Comparison of ENCODE assay signal across 12 mouse cellular contexts in genomic region chr12:84847882-84848281, GRCm38 (mm10). TPM values are rescaled to one million over a fixed set of nuclear protein-coding genes. Genes with fewer than 3 reads are reported as not detected.
A peak's percentile ranks its signal among the peaks of the same experiment; 100 is the strongest.
DNase-seq lines count a peak whose midpoint lies in the region; ATAC-seq and TF ChIP-seq lines count a peak whose summit lies in the region.
"Had no signal": no experiment of that assay in that cellular context is flagged by ENCODE, and none has a peak within 500 bp of the region (broad histone marks: within the 10 kb centered on the region; RNA-seq: fewer than 3 reads in every experiment).

No protein-coding gene starts in this region.

- H3K4me2 ChIP-seq in hindbrain, postnatal 0 days (ENCODE audit: low read depth, low read length) = no peak overlapping the region
- no peak overlapping the region for H3K4me2 ChIP-seq in liver, embryonic 11.5 days
- H3K4me2 ChIP-seq: heart, embryonic 12.5 days; hindbrain, embryonic 13.5 days had no signal

- H3K79me3 ChIP-seq in C2C12 (ENCODE audit: low read depth) = peaks cover 5% of the 10 kb centered on the region

- peaks cover 30% of the 10 kb centered on the region for H3K4me1 ChIP-seq in hindbrain, embryonic 10.5 days (replicated peaks)
- H3K4me1 ChIP-seq in hindbrain, postnatal 0 days (ENCODE audit: insufficient read depth, low read length) = no peaks in the 10 kb centered on the region
- peaks cover 18% of the 10 kb centered on the region for H3K4me1 ChIP-seq in liver, embryonic 11.5 days (replicated peaks; ENCODE audit: control insufficient read depth, insufficient read depth, low read length)

- no peak for TF ChIP-seq CTCF in hindbrain, postnatal 0 days (IDR thresholded peaks at IDR 0.05; ENCODE audit: low read depth)
- no peak for TF ChIP-seq CTCF in C2C12 (IDR thresholded peaks at IDR 0.05; ENCODE audit: control insufficient read depth, insufficient read depth, insufficient read length)

- H3K36me3 ChIP-seq in hindbrain, embryonic 10.5 days = no peaks in the 10 kb centered on the region
- no peaks in the 10 kb centered on the region for H3K36me3 ChIP-seq in hindbrain, postnatal 0 days (ENCODE audit: insufficient read depth, low read length)
- peaks cover 41% of the 10 kb centered on the region for H3K36me3 ChIP-seq in C2C12 (ENCODE audit: control insufficient read depth, insufficient read depth)
- H3K36me3 ChIP-seq in liver, embryonic 11.5 days (ENCODE audit: control insufficient read depth, insufficient read depth, low read length) = no peaks in the 10 kb centered on the region
- H3K36me3 ChIP-seq: heart, embryonic 12.5 days; hindbrain, embryonic 13.5 days had no signal

- no peak for ATAC-seq in hindbrain, postnatal 0 days
- ATAC-seq in granulocyte monocyte progenitor cell, adult 5-6 weeks (replicated peaks; ENCODE audit: poor library complexity, severe bottlenecking) = peak; percentile 33
- peak; percentile 79 for ATAC-seq in liver, embryonic 11.5 days (replicated peaks; ENCODE audit: low FRiP score)

- H3K79me2 ChIP-seq in C2C12 (ENCODE audit: control insufficient read depth, insufficient read depth) = peaks cover 19% of the 10 kb centered on the region

- no peaks in the 10 kb centered on the region for H3K9me3 ChIP-seq in hindbrain, embryonic 10.5 days
- H3K9me3 ChIP-seq in hindbrain, postnatal 0 days (ENCODE audit: low read length) = no peaks in the 10 kb centered on the region
- H3K9me3 ChIP-seq in liver, embryonic 11.5 days (ENCODE audit: control insufficient read depth, low read length) = no peaks in the 10 kb centered on the region
- H3K9me3 ChIP-seq: heart, embryonic 12.5 days; hindbrain, embryonic 13.5 days had no signal

- H3ac ChIP-seq in C2C12 (ENCODE audit: control insufficient read depth, insufficient read length, low read depth) = peak overlapping the region; percentile 68

- no peak overlapping the region for H3K4me3 ChIP-seq in hindbrain, embryonic 10.5 days
- H3K4me3 ChIP-seq in hindbrain, postnatal 0 days (ENCODE audit: low read length) = no peak overlapping the region
- H3K4me3 ChIP-seq in C2C12 (ENCODE audit: insufficient read depth, poor library complexity, severe bottlenecking) = no peak overlapping the region
- no peak overlapping the region for H3K4me3 ChIP-seq in liver, embryonic 11.5 days (ENCODE audit: low read depth, low read length)
- H3K4me3 ChIP-seq: erythroblast, embryonic 14.5 days; heart, embryonic 12.5 days; hindbrain, embryonic 13.5 days had no signal

- no peak overlapping the region for H3K9ac ChIP-seq in hindbrain, postnatal 0 days (replicated peaks; ENCODE audit: low read length)
- H3K9ac ChIP-seq in liver, embryonic 11.5 days (ENCODE audit: low read depth, low read length) = 0 out of 2 replicates have a peak overlapping the region, but pooled peaks have one; percentile 21
- H3K9ac ChIP-seq: heart, embryonic 12.5 days; hindbrain, embryonic 13.5 days had no signal

- H3K27me3 ChIP-seq in hindbrain, embryonic 10.5 days (ENCODE audit: insufficient read depth, poor library complexity, severe bottlenecking) = no peaks in the 10 kb centered on the region
- no peaks in the 10 kb centered on the region for H3K27me3 ChIP-seq in hindbrain, postnatal 0 days (ENCODE audit: insufficient read depth, low read length)
- H3K27me3 ChIP-seq in C2C12 (ENCODE audit: control insufficient read depth, insufficient read depth, insufficient read length) = no peaks in the 10 kb centered on the region
- 0 out of 2 replicates have a peak, but pooled peaks cover 14% of the 10 kb centered on the region for H3K27me3 ChIP-seq in liver, embryonic 11.5 days (replicated peaks; ENCODE audit: control insufficient read depth, insufficient read depth, low read length)
- H3K27me3 ChIP-seq: hindbrain, embryonic 13.5 days had no signal

- DNase-seq in hindbrain, embryonic 10.5 days (ENCODE audit: low spot score) = no peak
- DNase-seq in hindbrain, postnatal 0 days (ENCODE audit: low spot score) = no peak
- DNase-seq in liver, embryonic 11.5 days (ENCODE audit: low spot score) = no peak
- no peak for DNase-seq in cerebellum, adult 11 months
- DNase-seq in right cerebral cortex, postnatal 4 days = no peak
- DNase-seq in urinary bladder, postnatal 36 days (ENCODE audit: low spot score in 2 of 2) = no peak
- DNase-seq: cerebellum, postnatal 14 days had no signal

- H3K27ac ChIP-seq in hindbrain, embryonic 10.5 days = 0 out of 2 replicates have a peak overlapping the region, but pooled peaks have one; percentile 41
- H3K27ac ChIP-seq in hindbrain, postnatal 0 days = no peak overlapping the region
- H3K27ac ChIP-seq in liver, embryonic 11.5 days (ENCODE audit: low read depth, low read length) = no peak overlapping the region
- H3K27ac ChIP-seq: hindbrain, embryonic 13.5 days had no signal

- 74% methylated on average over 6 of the region's 6 CpGs for WGBS in hindbrain, embryonic 10.5 days
- WGBS in hindbrain, postnatal 0 days = 71% methylated on average over 6 of the region's 6 CpGs
- 39% methylated on average over 6 of the region's 6 CpGs for WGBS in liver, embryonic 11.5 days

TF ChIP-seq in C2C12, 6 proteins besides CTCF, POLR2A, EP300 and RAD21:
- TF ChIP-seq MYOG (IDR thresholded peaks at IDR 0.05; ENCODE audit: control insufficient read depth, extremely low read depth, insufficient read length) (no peak), MYOD1 (IDR thresholded peaks at IDR 0.05; ENCODE audit: control insufficient read depth, insufficient read length, low read depth) (no peak), CEBPB (IDR thresholded peaks at IDR 0.05; ENCODE audit: low read depth) (no peak), FOSL1 (IDR thresholded peaks at IDR 0.05; ENCODE audit: insufficient read depth, low read length, poor library complexity, severe bottlenecking) (no peak), MAX (IDR thresholded peaks at IDR 0.05) (no peak), USF1 (IDR thresholded peaks at IDR 0.05; ENCODE audit: low read depth) (no peak)

RNA-seq across cellular contexts. Expression of gene Ltbp2, which starts 28.4 kb away (rescaled TPM):
- 0.12 and 0.17 TPM in 2 replicates for polyA plus RNA-seq in hindbrain, embryonic 10.5 days (2016; fragmentation: Nextera tagmentation; extraction: Ambion mirVana)
- 0.43 and 2.9 TPM in 2 replicates for total RNA-seq in hindbrain, postnatal 0 days (2014; rRNA removed)
- 0.08 and 0.21 TPM in 2 replicates for polyA plus RNA-seq in hindbrain, postnatal 0 days (2015; fragmentation: Nextera tagmentation; extraction: Ambion mirVana)
- polyA plus RNA-seq in C2C12 (2012; fragmentation: generic; extraction: Trizol) = 49.5 TPM
- total RNA-seq in granulocyte monocyte progenitor cell, adult 5-6 weeks (2014; fragmentation: Nextera tagmentation) = not detected in 2 replicates
- not detected in 2 replicates for total RNA-seq in granulocyte monocyte progenitor cell, adult 5-6 weeks (2017)
- 0.16 and 0.29 TPM in 2 replicates for polyA plus RNA-seq in liver, embryonic 11.5 days (2014; fragmentation: Nextera tagmentation; extraction: Ambion mirVana)

Comparison
In these comparisons a context has a peak if more than half of its experiments do, and no peak if none do; other contexts are left out.
1. RNA of gene Ltbp2, which starts 28.4 kb away (polyA plus RNA-seq): 49.5 TPM in C2C12 (single experiment); 0.16 to 0.29 TPM in liver, embryonic 11.5 days, 0.08 to 0.21 TPM in hindbrain, postnatal 0 days and 0.12 to 0.17 TPM in hindbrain, embryonic 10.5 days; every median in the first group is over 10 times any median in the second.